Mouse (Mus musculus) MEL (cell line): ENCODE measurements around the gene B230217C12Rik. TPM values are rescaled to one million over a fixed set of nuclear protein-coding genes. Genes with fewer than 3 reads are reported as not detected.
A peak's percentile ranks its signal among the peaks of the same experiment; 100 is the strongest.

Experiments
- DNase-seq: peaks from one replicate; pipeline ENCODE4 v3.0.0; 2011; ENCODE audit warnings: low read depth, low spot score
- H3K27ac ChIP-seq: 2 replicates; pipeline ENCODE4 v1.5.1; 2012; ENCODE audit warnings: low read depth, mild to moderate bottlenecking, control low read depth, low read length, moderate library complexity; ENCODE audit not compliant: control insufficient read depth
- H3K27me3 ChIP-seq, 2 experiments: fragments of 150-350 bp in 1 of 2; sonication (generic) in 1 of 2; 2 replicates each; pipeline ENCODE4 v1.6.1; 2012; ENCODE audit warnings: low read length in 2 of 2, mild to moderate bottlenecking in 2 of 2, improper control_type of control experiment in 1 of 2, moderate library complexity in 1 of 2; ENCODE audit not compliant: insufficient read depth in 2 of 2, control insufficient read depth in 1 of 2
- H3K36me3 ChIP-seq, 2 experiments: 2 replicates each; pipeline ENCODE4 v1.6.1; 2012 to 2014; ENCODE audit warnings: low read length in 2 of 2, improper control_type of control experiment in 1 of 2, inconsistent platforms in 1 of 2, mild to moderate bottlenecking in 1 of 2; ENCODE audit not compliant: insufficient read depth in 2 of 2, control insufficient read depth in 1 of 2
- H3K4me1 ChIP-seq, 2 experiments: fragments of 150-350 bp in 1 of 2; sonication (generic) in 1 of 2; 2 replicates each; pipeline ENCODE4 v1.6.1; 2012; ENCODE audit warnings: low read length in 2 of 2, improper control_type of control experiment in 1 of 2, mild to moderate bottlenecking in 1 of 2; ENCODE audit not compliant: insufficient read depth in 2 of 2, control insufficient read depth in 1 of 2
- H3K4me3 ChIP-seq, 2 experiments: fragments of 150-350 bp in 1 of 2; sonication (generic) in 1 of 2; 2 replicates each; pipeline ENCODE4 v1.5.1; 2012; ENCODE audit warnings: low read depth in 2 of 2, low read length in 2 of 2, mild to moderate bottlenecking in 2 of 2, moderate library complexity in 2 of 2, control low read depth in 1 of 2, improper control_type of control experiment in 1 of 2; ENCODE audit not compliant: control insufficient read depth in 1 of 2, insufficient read depth in 1 of 2
- H3K79me2 ChIP-seq: 2 replicates; pipeline ENCODE4 v1.6.1; 2012; ENCODE audit warnings: mild to moderate bottlenecking, low read length, moderate library complexity; ENCODE audit not compliant: control insufficient read depth, poor library complexity, insufficient read depth
- H3K9ac ChIP-seq: 2 replicates; pipeline ENCODE4 v1.6.1; 2012; ENCODE audit warnings: low read depth, mild to moderate bottlenecking, control low read depth, low read length, moderate library complexity; ENCODE audit not compliant: control insufficient read depth, poor library complexity, severe bottlenecking
- H3K9me3 ChIP-seq: fragments of 150-350 bp; sonication (generic); replicated peaks from 2 replicates; pipeline ENCODE4 v1.6.1; 2012; ENCODE audit warnings: mild to moderate bottlenecking, low read length, improper control_type of control experiment, moderate library complexity; ENCODE audit not compliant: insufficient read depth
- BHLHE40 ChIP-seq: IDR thresholded peaks from 2 replicates; pipeline ENCODE4 v1.6.1; 2012; ENCODE audit warnings: low read depth, mild to moderate bottlenecking, inconsistent platforms, low read length, improper control_type of control experiment, borderline replicate concordance
- CTCF ChIP-seq, 3 experiments: IDR thresholded peaks in 2 of 3; conservative IDR thresholded peaks in 1 of 3; 2 replicates each; pipeline ENCODE4 v1.5.1; 2011 to 2012; ENCODE audit warnings: low read length in 3 of 3, low read depth in 2 of 3, mild to moderate bottlenecking in 2 of 3, improper control_type of control experiment in 1 of 3, inconsistent platforms in 1 of 3, mixed read lengths in 1 of 3, moderate library complexity in 1 of 3; ENCODE audit not compliant: control insufficient read depth in 1 of 3, insufficient read depth in 1 of 3, poor library complexity in 1 of 3, severe bottlenecking in 1 of 3
- E2F4 ChIP-seq: IDR thresholded peaks from 2 replicates; pipeline ENCODE4 v1.6.1; 2011; ENCODE audit warnings: low read depth, low read length, improper control_type of control experiment, borderline replicate concordance
- ELF1 ChIP-seq: IDR thresholded peaks from 2 replicates; pipeline ENCODE4 v1.6.1; 2014; ENCODE audit warnings: low read depth, mild to moderate bottlenecking, inconsistent platforms, low read length, improper control_type of control experiment, moderate library complexity
- EP300 ChIP-seq, 2 experiments: IDR thresholded peaks; 2 replicates each; pipeline ENCODE4 v1.6.1; 2011; ENCODE audit warnings: improper control_type of control experiment in 2 of 2, low read length in 2 of 2, low read depth in 1 of 2, mild to moderate bottlenecking in 1 of 2
- GABPA ChIP-seq: IDR thresholded peaks from 2 replicates; pipeline ENCODE4 v1.6.1; 2012; ENCODE audit warnings: low read depth, mild to moderate bottlenecking, inconsistent platforms, low read length, improper control_type of control experiment, moderate library complexity
- GATA1 ChIP-seq: IDR thresholded peaks from 2 replicates; pipeline ENCODE4 v1.6.1; 2011; ENCODE audit warnings: low read depth, low read length, improper control_type of control experiment
- MAX ChIP-seq: IDR thresholded peaks from 2 replicates; pipeline ENCODE4 v1.6.1; 2011; ENCODE audit warnings: low read length, improper control_type of control experiment
- MEF2A ChIP-seq: IDR thresholded peaks from 2 replicates; pipeline ENCODE4 v1.6.1; 2014; ENCODE audit warnings: low read depth, mild to moderate bottlenecking, inconsistent platforms, low read length, improper control_type of control experiment; ENCODE audit not compliant: poor library complexity, insufficient replicate concordance, severe bottlenecking; ENCODE audit errors: extremely low read depth
- MYC ChIP-seq: IDR thresholded peaks from 2 replicates; pipeline ENCODE4 v1.6.1; 2011; ENCODE audit warnings: low read depth, mild to moderate bottlenecking, low read length, improper control_type of control experiment, moderate library complexity
- POLR2AphosphoS5 ChIP-seq: IDR thresholded peaks from 2 replicates; pipeline ENCODE4 v1.6.1; 2012; ENCODE audit warnings: low read depth, borderline replicate concordance, mild to moderate bottlenecking, inconsistent platforms, low read length, moderate library complexity, mixed read lengths
- RAD21 ChIP-seq: IDR thresholded peaks from 2 replicates; pipeline ENCODE4 v1.6.1; 2011; ENCODE audit warnings: mild to moderate bottlenecking, low read depth, low read length, improper control_type of control experiment
- SMC3 ChIP-seq: IDR thresholded peaks from 2 replicates; pipeline ENCODE4 v1.6.1; 2011; ENCODE audit warnings: low read depth, low read length, improper control_type of control experiment
- USF2 ChIP-seq, 2 experiments: IDR thresholded peaks; 2 replicates each; pipeline ENCODE4 v1.6.1; 2011 to 2012; ENCODE audit warnings: improper control_type of control experiment in 2 of 2, low read length in 2 of 2, borderline replicate concordance in 1 of 2, inconsistent platforms in 1 of 2, low read depth in 1 of 2, mild to moderate bottlenecking in 1 of 2; ENCODE audit not compliant: insufficient read depth in 1 of 2
- polyA plus RNA-seq, 2 experiments: library from polyadenylated mRNA; stranded (reverse) in 1 of 2; unstranded in 1 of 2; fragments of >175 nt in 1 of 2; fragments of >200 nt in 1 of 2; gene quantifications; 2 replicates each; pipeline versions ENCODE4 v1.2.1 to v1.2.4; 2012; ENCODE audit warnings: low replicate concordance in 2 of 2, low read depth in 1 of 2; ENCODE audit not compliant: insufficient read length in 2 of 2, insufficient read depth in 1 of 2, missing spikeins in 1 of 2
- total RNA-seq: library from RNA; depleted of rRNA; stranded (reverse); fragments of 300-350 nt; gene quantifications from 2 replicates; pipeline ENCODE4 v1.2.3, GENCODE M21; 2012

Gene B230217C12Rik
- total and polyA plus RNA-seq, 3 experiments: 0.81 TPM; not detected in 2

GRCm38 (mm10) chr11:97809235-97810121 lies 31.1 kb upstream of the B230217C12Rik start:
- Histone ChIP-seq H3K4me1 (peaks cover 2 to 15% of the 10 kb centered on the region in 2 experiments), H3K36me3 (peaks cover 0 to 11% of the 10 kb centered on the region in 2 experiments; a peak in 2 of 4 replicates), H3K4me3 (no peak overlapping the region), H3K9me3 (no peaks in the 10 kb centered on the region), H3K27me3 (no peaks in the 10 kb centered on the region), H3K79me2 (no peaks in the 10 kb centered on the region), H3K9ac (no peak overlapping the region), H3K27ac (no peak overlapping the region)
- no peak for TF ChIP-seq ELF1
- no peak for TF ChIP-seq BHLHE40
- no peak for TF ChIP-seq USF2 (IDR thresholded peaks at IDR 0.05; ENCODE audit: borderline replicate concordance in 1 of 2, insufficient read depth in 1 of 2, low read depth in 1 of 2, low read length in 2 of 2)
- no peak for TF ChIP-seq MYC
- no peak for TF ChIP-seq CTCF (IDR thresholded peaks at IDR 0.05 in 2 of 3, conservative IDR thresholded peaks at IDR 0.05 in 1 of 3; ENCODE audit: control insufficient read depth in 1 of 3, insufficient read depth in 1 of 3, low read depth in 2 of 3, low read length in 3 of 3, poor library complexity in 1 of 3, severe bottlenecking in 1 of 3)
- TF ChIP-seq MAX: no peak
- TF ChIP-seq SMC3: no peak
- no peak for DNase-seq

GRCm38 (mm10) chr11:97810356-97810755 lies 30.2 kb upstream of the B230217C12Rik start:
- peaks cover 0 to 7% of the 10 kb centered on the region in 2 experiments; a peak in 2 of 4 replicates for H3K36me3 ChIP-seq
- no peaks in the 10 kb centered on the region for H3K9me3 ChIP-seq
- no peaks in the 10 kb centered on the region for H3K79me2 ChIP-seq
- DNase-seq: peak; percentile 63
- H3K9ac ChIP-seq: no peak overlapping the region
- H3K4me3 ChIP-seq: no peak overlapping the region
- peak; percentile 56 for TF ChIP-seq GATA1
- no peak for TF ChIP-seq POLR2AphosphoS5
- TF ChIP-seq E2F4: no peak
- peaks cover 0 to 11% of the 10 kb centered on the region in 2 experiments; a peak in 3 of 4 replicates for H3K4me1 ChIP-seq
- no peaks in the 10 kb centered on the region for H3K27me3 ChIP-seq
- H3K27ac ChIP-seq: no peak overlapping the region

- Histone ChIP-seq H3K4me1 (peaks cover 0 to 11% of the 10 kb centered on the region in 2 experiments; a peak in 3 of 4 replicates), H3K9ac (no peak overlapping the region), H3K27ac (no peak overlapping the region), H3K9me3 (no peaks in the 10 kb centered on the region), H3K27me3 (no peaks in the 10 kb centered on the region), H3K4me3 (no peak overlapping the region), H3K79me2 (no peaks in the 10 kb centered on the region), H3K36me3 (peaks cover 0 to 7% of the 10 kb centered on the region in 2 experiments; a peak in 2 of 4 replicates)
- DNase-seq: no peak
- TF ChIP-seq POLR2AphosphoS5: no peak
- TF ChIP-seq GABPA: no peak
- no peak for TF ChIP-seq EP300 (IDR thresholded peaks at IDR 0.05; ENCODE audit: low read depth in 1 of 2, low read length in 2 of 2)
- TF ChIP-seq MEF2A: no peak
- TF ChIP-seq USF2 (IDR thresholded peaks at IDR 0.05; ENCODE audit: borderline replicate concordance in 1 of 2, insufficient read depth in 1 of 2, low read depth in 1 of 2, low read length in 2 of 2): no peak
- no peak for TF ChIP-seq MYC
- TF ChIP-seq RAD21: no peak
- TF ChIP-seq GATA1: no peak
Measured at GRCm38 (mm10) chr11:97810970-97811369, 29.6 kb upstream of the B230217C12Rik start.
